Mouse (Mus musculus) lung, embryonic 14.5 days (tissue): Measurements from ENCODE around the gene Col1a1. TPM values are rescaled to one million over a fixed set of nuclear protein-coding genes. Genes with fewer than 3 reads are reported as not detected.

ENCODE experiments used
- ATAC-seq: fragments of 200-750 bp; cut with Nextera tagmentation; 2 replicates; pipeline ENCODE4 v1.8.0; 2017; ENCODE audit warnings: mild to moderate bottlenecking, moderate TSS enrichment, moderate library complexity; ENCODE audit not compliant: insufficient read depth
- DNase-seq: peaks from one replicate; pipeline ENCODE4 v3.0.0-alpha.2; 2015
- H3K27ac ChIP-seq: fragments of 300-500 bp; sonication (generic); 2 replicates; pipeline ENCODE4 v1.5.1; 2014; ENCODE audit warnings: low read depth, mild to moderate bottlenecking, moderate library complexity
- H3K27me3 ChIP-seq: fragments of 300-500 bp; sonication (generic); 2 replicates; pipeline ENCODE4 v1.6.1; 2014; ENCODE audit warnings: low read length, control low read depth; ENCODE audit not compliant: insufficient read depth
- H3K36me3 ChIP-seq: fragments of 300-500 bp; sonication (generic); 2 replicates; pipeline ENCODE4 v1.6.1; 2014; ENCODE audit warnings: control low read depth; ENCODE audit not compliant: insufficient read depth
- H3K4me1 ChIP-seq: fragments of 300-500 bp; sonication (generic); 2 replicates; pipeline ENCODE4 v1.6.1; 2014; ENCODE audit warnings: antibody characterized with exemption, control low read depth; ENCODE audit not compliant: insufficient read depth
- H3K4me2 ChIP-seq: fragments of 300-500 bp; sonication (generic); 2 replicates; pipeline ENCODE4 v1.6.1; 2014; ENCODE audit warnings: mild to moderate bottlenecking
- H3K4me3 ChIP-seq: fragments of 300-500 bp; sonication (generic); 2 replicates; pipeline ENCODE4 v1.5.1; 2014; ENCODE audit warnings: low read depth, low read length
- H3K9ac ChIP-seq: fragments of 300-500 bp; sonication (generic); 2 replicates; pipeline ENCODE4 v1.6.1; 2014
- H3K9me3 ChIP-seq: fragments of 300-500 bp; sonication (generic); 2 replicates; pipeline ENCODE4 v1.6.1; 2016; ENCODE audit warnings: low read depth, low read length, control low read depth
- CTCF ChIP-seq: IDR thresholded peaks from 2 replicates; pipeline ENCODE4 v1.5.1; 2016; ENCODE audit warnings: antibody characterized with exemption, low read depth
- WGBS: fragments of 180-500 bp; shearing (Covaris S2); extraction: QIAGEN DNeasy Blood & Tissue Kit; methylation state at CpG from one replicate; pipeline ENCODE4 v1.1.7; 2014; 5-methylcytosine and 5-hydroxymethylcytosine counted together
- polyA plus RNA-seq: library from polyadenylated mRNA; unstranded; fragments of >200 nt; fragmentation: Nextera tagmentation; extraction: Ambion mirVana; gene quantifications from 2 replicates; pipeline ENCODE4 v1.2.1, GENCODE M21; 2014

Col1a1 gene
- polyA plus RNA-seq, 1 experiment from 2014 or later = 1,035 TPM

DNA sequence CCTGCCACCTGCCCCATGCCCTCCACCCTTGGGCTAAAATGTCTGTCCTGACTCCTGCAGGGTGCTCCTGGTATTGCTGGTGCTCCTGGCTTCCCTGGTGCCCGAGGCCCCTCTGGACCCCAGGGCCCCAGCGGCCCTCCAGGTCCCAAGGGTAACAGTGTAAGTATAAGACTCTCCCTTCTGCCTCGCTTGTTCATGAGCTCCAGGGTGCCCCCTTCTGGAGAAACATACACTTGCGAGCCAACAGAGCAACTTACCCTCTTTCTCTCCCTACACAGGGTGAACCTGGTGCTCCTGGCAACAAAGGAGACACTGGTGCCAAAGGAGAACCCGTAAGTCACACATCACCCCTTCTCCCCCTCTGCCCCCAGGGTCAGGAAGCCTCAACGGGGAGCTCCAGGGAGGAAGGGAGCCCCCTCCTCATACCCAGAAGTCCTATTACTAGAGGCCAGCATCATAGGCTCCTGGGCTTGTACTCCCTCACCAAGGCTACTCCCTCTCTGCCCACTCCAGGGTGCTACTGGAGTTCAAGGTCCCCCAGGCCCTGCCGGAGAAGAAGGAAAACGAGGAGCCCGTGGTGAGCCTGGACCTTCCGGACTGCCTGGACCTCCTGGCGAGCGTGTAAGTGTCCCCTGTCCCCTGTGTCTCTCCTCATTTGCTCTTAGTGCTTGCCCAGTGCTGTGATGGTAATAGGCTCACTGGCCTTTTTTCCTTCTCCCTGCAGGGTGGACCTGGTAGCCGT is 6.4 kb downstream of the Col1a1 start:
- no peak overlapping the region for H3K4me3 ChIP-seq
- peak overlapping the region; percentile 24; the same call in 1 of the 2 replicates for H3K9ac ChIP-seq
- H3K4me1 ChIP-seq = no peaks in the 10 kb centered on the region; the same call in 1 of the 2 replicates
- no peaks in the 10 kb centered on the region; the same call in 1 of the 2 replicates for H3K27me3 ChIP-seq
- H3K36me3 ChIP-seq = peaks cover 97% of the 10 kb centered on the region
- H3K9me3 ChIP-seq = no peaks in the 10 kb centered on the region
- H3K4me2 ChIP-seq = peak overlapping the region; percentile 27; the same call in 1 of the 2 replicates
- peak; percentile 70 for DNase-seq
- 53% methylated on average over 13 of the region's 13 CpGs for WGBS
- ATAC-seq = 0 out of 2 replicates have a peak, but pooled peaks have one; percentile 16
- peak overlapping the region; percentile 74 for H3K27ac ChIP-seq
- TF ChIP-seq CTCF = peak; percentile 62

- H3K36me3 ChIP-seq = peaks cover 99% of the 10 kb centered on the region
- 63% methylated on average over 15 of the region's 15 CpGs for WGBS
- no peak overlapping the region; the same call in 1 of the 2 replicates for H3K9ac ChIP-seq
- no peak for ATAC-seq
- H3K4me2 ChIP-seq = peak overlapping the region; percentile 22; the same call in 1 of the 2 replicates
- no peaks in the 10 kb centered on the region for H3K9me3 ChIP-seq
- peak overlapping the region; percentile 74; the same call in 1 of the 2 replicates for H3K27ac ChIP-seq
- H3K27me3 ChIP-seq = no peaks in the 10 kb centered on the region; the same call in 1 of the 2 replicates
- TF ChIP-seq CTCF = no peak
- peak; percentile 3 for DNase-seq
- H3K4me1 ChIP-seq = no peaks in the 10 kb centered on the region; the same call in 1 of the 2 replicates
- no peak overlapping the region for H3K4me3 ChIP-seq
Observed at GRCm38 (mm10) chr11:94943054-94943453, 7.0 kb downstream of the Col1a1 start.

DNA sequence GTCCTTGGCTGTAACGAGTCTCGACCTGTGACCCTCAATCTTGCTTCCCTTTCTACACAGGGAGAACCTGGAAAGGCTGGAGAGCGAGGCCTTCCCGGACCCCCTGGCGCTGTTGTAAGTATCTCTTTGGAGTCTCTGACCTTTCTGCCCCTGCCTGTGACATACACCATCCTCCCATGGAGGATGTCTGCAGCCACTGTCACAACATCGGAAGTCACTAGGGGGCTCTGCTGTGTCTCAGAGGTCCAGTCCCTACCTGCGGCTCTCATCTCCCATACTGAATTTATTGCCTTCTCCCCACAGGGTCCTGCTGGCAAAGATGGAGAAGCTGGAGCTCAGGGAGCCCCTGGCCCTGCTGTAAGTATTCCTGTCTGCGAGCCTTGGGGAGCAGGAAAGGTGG is 8.3 kb downstream of the Col1a1 start:
- TF ChIP-seq CTCF = peak; percentile 32
- no peaks in the 10 kb centered on the region; the same call in 1 of the 2 replicates for H3K4me1 ChIP-seq
- H3K27ac ChIP-seq = peak overlapping the region; percentile 74; the same call in 1 of the 2 replicates
- WGBS = 25% methylated on average over 8 of the region's 8 CpGs
- H3K27me3 ChIP-seq = no peaks in the 10 kb centered on the region
- ATAC-seq (no peak), DNase-seq (peak; percentile 18)
- H3K4me2 ChIP-seq = peak overlapping the region; percentile 2; the same call in 1 of the 2 replicates
- H3K36me3 ChIP-seq = peaks cover 100% of the 10 kb centered on the region
- no peaks in the 10 kb centered on the region for H3K9me3 ChIP-seq
- no peak overlapping the region for H3K4me3 ChIP-seq
- H3K9ac ChIP-seq = no peak overlapping the region

- Histone ChIP-seq H3K4me3 (no peak overlapping the region), H3K4me1 (no peaks in the 10 kb centered on the region; the same call in 1 of the 2 replicates), H3K27me3 (no peaks in the 10 kb centered on the region), H3K4me2 (no peak overlapping the region), H3K9ac (no peak overlapping the region), H3K27ac (peak overlapping the region; percentile 44; the same call in 1 of the 2 replicates), H3K36me3 (peaks cover 100% of the 10 kb centered on the region), H3K9me3 (no peaks in the 10 kb centered on the region)
- WGBS = 80% methylated on average over 12 of the region's 12 CpGs
- no peak for TF ChIP-seq CTCF
- DNase-seq (no peak), ATAC-seq (no peak)
Observed at GRCm38 (mm10) chr11:94945236-94945635, 9.2 kb downstream of the Col1a1 start.

DNA sequence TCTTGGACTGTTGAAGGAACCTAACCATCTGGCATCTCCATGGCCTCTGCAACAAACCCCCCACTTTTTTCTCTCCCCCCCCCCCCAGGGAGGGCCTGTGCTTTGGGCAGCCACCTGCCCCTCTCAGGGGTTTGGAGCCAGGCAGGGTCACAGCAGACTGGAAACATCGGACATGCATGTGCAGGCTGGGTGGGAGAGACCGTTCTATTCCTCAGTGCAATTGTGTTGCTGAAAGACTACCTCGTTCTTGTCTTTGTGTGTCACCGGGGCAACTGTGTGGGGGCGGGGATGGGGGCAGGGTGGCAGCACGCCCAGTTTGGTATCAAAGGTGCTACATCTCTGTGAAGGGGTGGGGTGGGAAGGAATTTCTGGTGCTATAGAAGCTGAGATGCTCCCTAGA is 16.1 kb downstream of the Col1a1 start:
- no peak for TF ChIP-seq CTCF
- Histone ChIP-seq H3K27ac (no peak overlapping the region; the same call in 1 of the 2 replicates), H3K4me1 (no peaks in the 10 kb centered on the region), H3K4me2 (no peak overlapping the region), H3K9me3 (no peaks in the 10 kb centered on the region), H3K36me3 (peaks cover 54% of the 10 kb centered on the region), H3K4me3 (no peak overlapping the region), H3K9ac (no peak overlapping the region), H3K27me3 (no peaks in the 10 kb centered on the region)
- 17% methylated on average over 6 of the region's 6 CpGs for WGBS
- no peak for ATAC-seq
- DNase-seq = no peak

DNA sequence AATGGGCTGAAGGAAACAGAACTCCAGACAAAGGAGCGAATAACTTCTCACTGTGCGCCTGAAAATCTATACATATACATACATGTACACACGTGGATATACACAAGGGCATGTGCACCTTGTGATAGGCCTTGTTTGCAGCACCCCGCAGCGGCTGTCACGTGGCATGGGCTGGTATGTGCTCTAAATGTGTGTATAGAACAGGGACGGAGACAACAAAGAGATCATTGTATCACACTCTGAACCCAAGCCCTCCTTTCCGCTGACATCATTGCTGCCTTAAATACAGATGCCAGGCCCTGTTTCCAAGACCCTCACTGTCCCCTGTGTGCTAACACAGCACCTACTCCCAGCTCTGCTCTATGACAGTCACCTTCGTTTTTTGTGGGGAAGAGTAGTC is 19.1 kb downstream of the Col1a1 start:
- TF ChIP-seq CTCF = no peak
- Histone ChIP-seq H3K36me3 (peaks cover 25% of the 10 kb centered on the region), H3K9me3 (no peaks in the 10 kb centered on the region), H3K4me2 (peak overlapping the region; percentile 26; the same call in 1 of the 2 replicates), H3K4me3 (no peak overlapping the region), H3K27me3 (no peaks in the 10 kb centered on the region), H3K27ac (peak overlapping the region; percentile 56; the same call in 1 of the 2 replicates), H3K4me1 (peaks cover 14% of the 10 kb centered on the region), H3K9ac (no peak overlapping the region)
- ATAC-seq (0 out of 2 replicates have a peak, but pooled peaks have one; percentile 16), DNase-seq (peak; percentile 51)
- 59% methylated on average over 9 of the region's 9 CpGs for WGBS

GRCm38 (mm10) chr11:94957693-94958064 is 21.7 kb downstream of the Col1a1 start:
- ATAC-seq = peak; percentile 6; the same call in 1 of the 2 replicates
- H3K27me3 ChIP-seq = no peaks in the 10 kb centered on the region
- no peak for TF ChIP-seq CTCF
- H3K4me2 ChIP-seq = peak overlapping the region; percentile 26; the same call in 1 of the 2 replicates
- no peak overlapping the region for H3K9ac ChIP-seq
- H3K4me3 ChIP-seq = no peak overlapping the region
- no peaks in the 10 kb centered on the region for H3K9me3 ChIP-seq
- 84% methylated on average over 9 of the region's 9 CpGs for WGBS
- H3K4me1 ChIP-seq = peaks cover 14% of the 10 kb centered on the region
- DNase-seq = no peak
- peak overlapping the region; percentile 71; the same call in 1 of the 2 replicates for H3K27ac ChIP-seq
- H3K36me3 ChIP-seq = 0 out of 2 replicates have a peak, but pooled peaks cover 1% of the 10 kb centered on the region
